Mouse (Mus musculus) lung, adult 2 months (tissue): ENCODE results near the gene Smarcd2. TPM values are rescaled to one million over a fixed set of nuclear protein-coding genes. Genes with fewer than 3 reads are reported as not detected.
"Not testable (repeated sequence)": the region's sequence is repeated elsewhere in the genome, so short reads cannot be mapped to it uniquely, and the experiment has no call there.

Experiments
- DNase-seq: peaks from one replicate; pipeline ENCODE4 v3.0.0; 2022
- H3K4me1 ChIP-seq: fragments of 200-500 bp; 2 replicates; pipeline ENCODE4 v1.6.1; 2011; ENCODE audit warnings: low read length; ENCODE audit not compliant: control insufficient read depth, insufficient read depth
- H3K4me3 ChIP-seq: fragments of 200-500 bp; replicated peaks from 2 replicates; pipeline ENCODE3; 2011; ENCODE audit warnings: low read depth, mild to moderate bottlenecking, control low read depth, low read length; ENCODE audit errors: extremely low read depth
- CTCF ChIP-seq: fragments of 200-500 bp; IDR thresholded peaks from 2 replicates; pipeline ENCODE4 v1.5.1; 2011; ENCODE audit warnings: mild to moderate bottlenecking, low read length, control low read depth; ENCODE audit not compliant: insufficient read depth
- POLR2A ChIP-seq: fragments of 200-500 bp; IDR thresholded peaks from 2 replicates; pipeline ENCODE4 v1.6.1; 2011; ENCODE audit warnings: low read depth, mild to moderate bottlenecking, control low read depth, low read length, borderline replicate concordance; ENCODE audit errors: extremely low read depth
- WGBS: fragments of 180-500 bp; shearing (Covaris S2); methylation state at CpG from one replicate; pipeline ENCODE4 v1.1.7; 2018; 5-methylcytosine and 5-hydroxymethylcytosine counted together
- polyA plus RNA-seq: library from polyadenylated mRNA; depleted of rRNA; stranded (reverse); fragments of >200 nt; gene quantifications from 2 replicates; pipeline ENCODE4 v1.2.3, GENCODE M21; 2012; rRNA removed

The Smarcd2 gene
- polyA plus RNA-seq, 1 experiment = 125 TPM

DNA sequence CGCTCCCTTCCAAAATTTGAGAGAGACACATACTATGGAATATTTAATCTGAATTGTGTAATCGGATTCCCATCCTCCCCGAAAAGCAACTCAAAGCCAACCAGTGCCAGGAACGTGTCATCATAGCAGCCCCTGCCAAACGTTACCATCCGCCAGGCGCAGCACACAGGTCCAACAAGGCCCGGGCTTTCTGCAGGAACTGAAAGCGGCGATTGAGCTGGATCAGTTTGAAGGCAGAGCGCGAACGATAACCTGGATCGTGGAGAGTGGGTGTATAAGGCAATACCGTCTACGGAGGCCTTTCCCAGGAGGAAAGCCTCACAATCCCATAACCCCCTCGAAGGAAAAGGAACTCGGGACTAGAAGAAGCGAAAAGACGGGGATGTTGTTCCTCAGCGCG is 17.6 kb downstream of the Smarcd2 start:
- TF ChIP-seq POLR2A = no peak
- TF ChIP-seq CTCF = no peak
- Histone ChIP-seq H3K4me3 (peak overlapping the region; percentile 92), H3K4me1 (no peaks in the 10 kb centered on the region; the same call in 1 of the 2 replicates)
- DNase-seq = no peak
- WGBS = 1% methylated on average over 22 of the region's 22 CpGs

- DNase-seq = no peak
- no peak for TF ChIP-seq POLR2A
- TF ChIP-seq CTCF = no peak
- 22% methylated on average over 2 of the region's 2 CpGs for WGBS
- Histone ChIP-seq H3K4me1 (no peaks in the 10 kb centered on the region; the same call in 1 of the 2 replicates), H3K4me3 (no peak overlapping the region)
These were observed 18.0 kb downstream of the Smarcd2 start for GRCm38 (mm10) chr11:106254767-106255166.

DNA sequence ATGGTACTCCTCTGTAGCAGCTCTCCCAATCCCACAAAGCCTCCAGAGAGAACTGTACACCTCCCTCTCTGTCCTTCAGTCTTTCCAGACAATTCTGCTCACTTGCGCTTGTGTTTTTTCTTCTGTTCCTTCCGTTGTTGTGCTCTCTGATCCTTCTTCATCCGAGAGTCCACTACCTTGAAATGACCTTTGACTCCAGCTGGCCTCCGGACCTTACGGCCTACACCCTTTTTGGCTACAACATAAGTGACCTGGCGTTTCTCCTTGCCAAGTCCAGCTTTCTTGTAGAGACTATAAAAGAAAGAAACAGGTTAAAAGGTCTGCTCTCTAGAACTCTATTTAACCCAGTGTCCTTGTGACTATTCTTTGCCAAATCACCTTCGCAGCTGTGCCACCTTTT is 23.4 kb downstream of the Smarcd2 start:
- Histone ChIP-seq H3K4me3 (no peak overlapping the region), H3K4me1 (no peaks in the 10 kb centered on the region)
- no peak for DNase-seq
- WGBS = 84% methylated on average over 7 of the region's 7 CpGs
- TF ChIP-seq CTCF = no peak
- TF ChIP-seq POLR2A = no peak

- no peaks in the 10 kb centered on the region for H3K4me1 ChIP-seq
- DNase-seq = no peak
- TF ChIP-seq POLR2A (no peak), CTCF (peak; percentile 29; the same call in 1 of the 2 replicates)
- WGBS = 95% methylated on average over 1 of the region's 1 CpGs
- H3K4me3 ChIP-seq = no peak overlapping the region
These were observed 25.9 kb downstream of the Smarcd2 start for GRCm38 (mm10) chr11:106246834-106247233.

DNA sequence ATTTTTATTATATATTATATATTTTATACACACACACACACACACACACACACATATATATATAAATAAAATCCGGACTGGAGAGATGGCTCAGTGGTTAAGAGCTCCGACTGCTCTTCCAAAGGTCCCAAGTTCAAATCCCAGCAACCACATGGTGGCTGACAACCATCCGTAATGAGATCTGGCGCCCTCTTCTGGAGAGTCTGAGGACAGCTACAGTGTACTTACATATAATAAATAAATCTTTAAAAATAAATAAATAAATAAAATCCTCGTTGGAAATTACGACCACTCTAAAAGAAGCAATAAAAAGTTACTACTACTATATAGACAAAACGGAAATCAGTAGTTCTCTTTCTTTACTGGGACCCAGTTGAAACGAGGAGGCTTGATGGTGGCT is 38.8 kb downstream of the Smarcd2 start:
- DNase-seq, H3K4me1 ChIP-seq, H3K4me3 ChIP-seq: not testable (repeated sequence)
- WGBS = 81% methylated on average over 8 of the region's 8 CpGs

DNA sequence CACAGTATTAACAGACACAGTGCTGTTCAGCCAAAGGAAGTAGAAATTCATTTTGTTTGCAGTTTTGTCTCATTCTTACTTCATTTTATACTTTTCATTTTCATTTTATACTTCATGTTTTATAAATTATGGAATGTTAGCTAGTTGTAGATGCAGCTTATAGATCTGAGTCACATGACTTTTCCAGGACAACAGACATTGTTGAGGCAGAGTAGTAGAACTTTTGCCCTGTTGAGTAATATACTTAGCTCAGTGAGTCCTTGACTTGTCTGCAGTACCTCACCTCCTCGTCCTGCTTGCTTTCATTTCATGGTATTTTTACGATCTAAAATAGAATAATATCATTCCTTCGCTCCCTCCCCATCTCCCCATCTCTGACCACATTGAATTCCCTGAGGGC is 52.2 kb downstream of the Smarcd2 start:
- H3K4me3 ChIP-seq = no peak overlapping the region
- 73% methylated on average over 3 of the region's 3 CpGs for WGBS
- TF ChIP-seq CTCF (no peak), POLR2A (no peak)
- peaks cover 9% of the 10 kb centered on the region for H3K4me1 ChIP-seq
- no peak for DNase-seq

GRCm38 (mm10) chr11:106216730-106217490 is 55.9 kb downstream of the Smarcd2 start, which contains the start of gene Ddx42:
Ddx42 (plus strand) TSS chr11:106216926.
- Histone ChIP-seq H3K4me1 (peaks cover 5% of the 10 kb centered on the region), H3K4me3 (peak within 1 kb of the TSS; percentile 93)
- peak; percentile 87 for DNase-seq
- WGBS = under 1% methylated on average over 70 of the region's 70 CpGs
- TF ChIP-seq CTCF = no peak
- peak; percentile 66; the same call in 1 of the 2 replicates for TF ChIP-seq POLR2A

DNA sequence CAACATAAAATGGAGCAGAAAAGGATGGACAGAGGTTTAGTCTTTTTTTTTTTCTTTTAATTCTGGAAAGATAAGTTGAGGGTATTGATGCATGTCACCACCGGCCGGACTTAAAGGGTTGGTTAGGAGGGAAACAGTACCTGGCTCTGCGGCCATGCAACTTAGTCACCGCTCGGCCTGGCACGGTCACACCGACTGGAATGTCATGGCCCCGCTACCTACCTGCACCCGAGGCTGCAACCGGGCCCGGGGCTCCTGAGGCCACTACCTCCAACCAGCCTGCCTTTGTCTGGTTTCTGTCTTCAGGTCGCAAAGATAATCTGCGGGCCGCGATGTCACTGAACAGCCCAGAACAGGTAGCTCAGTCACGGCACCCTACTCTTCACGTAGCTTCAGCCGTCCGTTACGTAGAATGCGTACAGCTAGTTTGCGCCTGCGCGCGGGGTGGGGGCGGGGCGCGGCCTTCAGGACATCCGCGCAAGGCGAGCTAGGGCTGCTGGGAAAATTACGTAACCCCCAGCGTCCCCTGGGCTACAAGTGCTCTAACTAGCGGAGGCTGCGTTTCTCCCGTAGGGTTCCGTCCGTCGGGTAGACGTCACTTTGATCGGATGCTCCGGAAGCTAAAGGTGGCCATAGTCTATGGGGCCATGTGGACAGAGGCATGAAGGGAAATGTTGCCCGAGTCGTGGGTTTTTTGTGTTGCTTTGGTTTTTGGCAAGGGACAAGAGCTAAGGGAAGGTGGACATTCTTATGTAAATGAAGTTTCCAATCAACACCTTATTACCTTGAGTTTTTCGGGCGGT is 56.6 kb downstream of the Smarcd2 start, which contains the start of gene Ccdc47:
Gene Ccdc47, minus strand, starts transcription at position 418 of the 803 bp plus-strand sequence.
- peak; percentile 80; the same call in 1 of the 2 replicates for TF ChIP-seq POLR2A
- TF ChIP-seq CTCF = no peak
- under 1% methylated on average over 46 of the region's 46 CpGs for WGBS
- H3K4me1 ChIP-seq = peaks cover 5% of the 10 kb centered on the region
- peak within 1 kb of the TSS; percentile 93 for H3K4me3 ChIP-seq
- DNase-seq = peak; percentile 88

- peak overlapping the region; percentile 93 for H3K4me3 ChIP-seq
These were observed 57.3 kb downstream of the Smarcd2 start for GRCm38 (mm10) chr11:106215450-106215859.

DNA sequence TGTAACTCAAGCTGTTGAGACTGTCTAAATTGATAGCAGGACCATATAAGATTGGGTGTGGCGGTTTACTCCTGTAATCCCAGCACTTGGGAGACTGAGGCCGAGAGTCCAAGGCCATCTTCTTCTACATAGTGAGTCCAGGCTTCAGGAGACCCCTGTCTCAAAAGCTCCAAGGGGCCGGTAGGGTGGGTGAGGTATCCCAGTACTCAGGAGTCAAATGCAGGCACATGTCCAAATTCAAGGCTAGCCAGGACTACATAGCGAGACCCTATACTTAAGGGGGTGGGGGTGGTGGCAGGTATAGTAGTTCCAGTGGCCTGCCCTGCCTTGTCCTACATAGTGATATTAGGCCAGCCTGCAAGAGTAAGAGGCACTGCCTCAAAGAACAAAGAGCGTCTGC is 57.9 kb downstream of the Smarcd2 start:
- TF ChIP-seq CTCF = no peak
- no peak for TF ChIP-seq POLR2A
- peaks cover 5% of the 10 kb centered on the region for H3K4me1 ChIP-seq
- WGBS = 71% methylated on average over 5 of the region's 5 CpGs
- no peak for DNase-seq
- no peak overlapping the region for H3K4me3 ChIP-seq

More at GRCm38 (mm10) chr11:106215450-106215859, 57.3 kb downstream of the Smarcd2 start:
- peaks cover 5% of the 10 kb centered on the region for H3K4me1 ChIP-seq
- TF ChIP-seq POLR2A = no peak
- TF ChIP-seq CTCF = no peak
- DNase-seq = no peak
- 13% methylated on average over 7 of the region's 7 CpGs for WGBS

Other genes starting within 250 kb of the Smarcd2 start
- 43.8 and 51.5 TPM in 2 replicates for gene Dcaf7, start 236.1 kb downstream of the Smarcd2 start, polyA plus RNA-seq
- 9.3 and 9.7 TPM in 2 replicates for gene Taco1, start 206.9 kb downstream of the Smarcd2 start, polyA plus RNA-seq
- gene Map3k3, start 188.4 kb downstream of the Smarcd2 start, polyA plus RNA-seq = 52.6 and 61.6 TPM in 2 replicates
- not detected in 2 replicates for gene Gm10840, start 112.1 kb downstream of the Smarcd2 start, polyA plus RNA-seq
- 72.7 and 114 TPM in 2 replicates for gene Limd2, start 112.1 kb downstream of the Smarcd2 start, polyA plus RNA-seq
- 24.5 and 33.3 TPM in 2 replicates for gene Strada, start 70.8 kb downstream of the Smarcd2 start, polyA plus RNA-seq
- gene Ccdc47, start 56.6 kb downstream of the Smarcd2 start, polyA plus RNA-seq = 12.8 and 21.5 TPM in 2 replicates
- gene Ddx42, start 56.0 kb downstream of the Smarcd2 start, polyA plus RNA-seq = 8.8 and 13.3 TPM in 2 replicates
- gene Ftsj3, start 16.9 kb downstream of the Smarcd2 start, polyA plus RNA-seq = 7.0 and 10.0 TPM in 2 replicates
- gene Psmc5, start 16.8 kb downstream of the Smarcd2 start, polyA plus RNA-seq = 28.4 and 50.0 TPM in 2 replicates
- 0.05 and 0.06 TPM in 2 replicates for gene Tcam1, start 3.7 kb upstream of the Smarcd2 start, polyA plus RNA-seq
- 0.19 and 0.28 TPM in 2 replicates for gene Gh, start 28.9 kb upstream of the Smarcd2 start, polyA plus RNA-seq
- gene Cd79b, start 41.8 kb upstream of the Smarcd2 start, polyA plus RNA-seq = 25.7 and 45.9 TPM in 2 replicates
- gene Scn4a, start 80.3 kb upstream of the Smarcd2 start, polyA plus RNA-seq = 1.1 and 4.2 TPM in 2 replicates
- 27.3 and 30.4 TPM in 2 replicates for gene Prr29, start 92.5 kb upstream of the Smarcd2 start, polyA plus RNA-seq
- 294 and 318 TPM in 2 replicates for gene Icam2, start 115.1 kb upstream of the Smarcd2 start, polyA plus RNA-seq
- 23.0 and 28.7 TPM in 2 replicates for gene Ern1, start 214.9 kb upstream of the Smarcd2 start, polyA plus RNA-seq